Mouse (Mus musculus) limb, embryonic 11.5 days (tissue): ENCODE measurements at regions not wholly inside any gene's neighbourhood (a gene's known extent, or its start where the extent isn't known, plus 50 kb on each side); places are given as distances from the start of the nearest gene placed in this dataset.

Source experiments
- ATAC-seq: fragments of 200-750 bp; cut with Nextera tagmentation; 2 replicates; pipeline ENCODE4 v1.8.0; 2017; ENCODE audit warnings: low read depth; ENCODE audit not compliant: insufficient number of reproducible peaks, low FRiP score, low TSS enrichment
- DNase-seq: peaks from one replicate; pipeline ENCODE4 v3.0.0-alpha.2; 2015; ENCODE audit warnings: low spot score
- H3K27ac ChIP-seq: fragments of 300-500 bp; sonication (generic); replicated peaks from 2 replicates; pipeline ENCODE4 v1.5.1; 2014; ENCODE audit warnings: low read depth, mild to moderate bottlenecking, low read length
- H3K27me3 ChIP-seq: fragments of 300-500 bp; sonication (generic); 2 replicates; pipeline ENCODE4 v1.6.1; 2014; ENCODE audit warnings: mild to moderate bottlenecking, low read length, mixed read lengths; ENCODE audit not compliant: control insufficient read depth, insufficient read depth
- H3K36me3 ChIP-seq: fragments of 300-500 bp; sonication (generic); 2 replicates; pipeline ENCODE4 v1.6.1; 2014; ENCODE audit warnings: mild to moderate bottlenecking, low read length, moderate library complexity, mixed read lengths; ENCODE audit not compliant: control insufficient read depth, insufficient read depth
- H3K4me1 ChIP-seq: fragments of 300-500 bp; sonication (generic); 2 replicates; pipeline ENCODE4 v1.6.1; 2014; ENCODE audit warnings: low read length, mixed read lengths; ENCODE audit not compliant: control insufficient read depth, insufficient read depth
- H3K4me2 ChIP-seq: fragments of 300-500 bp; sonication (generic); 2 replicates; pipeline ENCODE4 v1.6.1; 2014; ENCODE audit warnings: low read depth, mild to moderate bottlenecking, moderate library complexity; ENCODE audit not compliant: severe bottlenecking
- H3K4me3 ChIP-seq: fragments of 300-500 bp; sonication (generic); 2 replicates; pipeline ENCODE4 v1.5.1; 2014; ENCODE audit warnings: low read depth, low read length
- H3K9ac ChIP-seq: fragments of 300-500 bp; sonication (generic); 2 replicates; pipeline ENCODE4 v1.6.1; 2014; ENCODE audit warnings: mild to moderate bottlenecking, low read length
- H3K9me3 ChIP-seq: fragments of 300-500 bp; sonication (generic); 2 replicates; pipeline ENCODE4 v1.6.1; 2016; ENCODE audit warnings: low read length; ENCODE audit not compliant: control insufficient read depth
- WGBS: fragments of 180-500 bp; shearing (Covaris S2); extraction: QIAGEN DNeasy Blood & Tissue Kit; methylation state at CpG from one replicate; pipeline ENCODE4 v1.1.7; 2014; 5-methylcytosine and 5-hydroxymethylcytosine counted together

GRCm38 (mm10) chr10:98268511-98268910 lies 542.0 kb upstream of the C030005K15Rik start:
- no peak for ATAC-seq
- 91% methylated on average over 3 of the region's 3 CpGs for WGBS
- H3K4me3 ChIP-seq: no peak overlapping the region

GRCm38 (mm10) chr10:98291617-98292016 lies 565.1 kb upstream of the C030005K15Rik start:
- Histone ChIP-seq H3K36me3 (no peaks in the 10 kb centered on the region), H3K9ac (no peak overlapping the region), H3K4me2 (no peak overlapping the region), H3K27me3 (no peaks in the 10 kb centered on the region), H3K4me3 (no peak overlapping the region), H3K9me3 (no peaks in the 10 kb centered on the region), H3K4me1 (no peaks in the 10 kb centered on the region), H3K27ac (no peak overlapping the region)
- no peak for ATAC-seq
- 82% methylated on average over 4 of the region's 4 CpGs for WGBS
- no peak for DNase-seq

More at GRCm38 (mm10) chr10:98268511-98268910, 542.0 kb upstream of the C030005K15Rik start:
- Histone ChIP-seq H3K9me3 (no peaks in the 10 kb centered on the region), H3K27me3 (no peaks in the 10 kb centered on the region), H3K27ac (no peak overlapping the region), H3K9ac (no peak overlapping the region), H3K36me3 (no peaks in the 10 kb centered on the region), H3K4me1 (no peaks in the 10 kb centered on the region), H3K4me2 (no peak overlapping the region)
- no peak for DNase-seq

- Histone ChIP-seq H3K9me3 (no peaks in the 10 kb centered on the region), H3K9ac (no peak overlapping the region), H3K36me3 (no peaks in the 10 kb centered on the region), H3K27ac (no peak overlapping the region), H3K27me3 (no peaks in the 10 kb centered on the region), H3K4me2 (no peak overlapping the region), H3K4me1 (no peaks in the 10 kb centered on the region), H3K4me3 (no peak overlapping the region)
- no peak for DNase-seq
- no peak for ATAC-seq
- WGBS: 78% methylated on average over 2 of the region's 2 CpGs
Measured at GRCm38 (mm10) chr10:98292140-98292539, 565.6 kb upstream of the C030005K15Rik start.

GRCm38 (mm10) chr10:98305667-98306066 lies 579.1 kb upstream of the C030005K15Rik start:
- no peak for DNase-seq
- Histone ChIP-seq H3K9ac (no peak overlapping the region), H3K4me1 (no peaks in the 10 kb centered on the region), H3K36me3 (no peaks in the 10 kb centered on the region), H3K27me3 (no peaks in the 10 kb centered on the region), H3K4me3 (no peak overlapping the region), H3K9me3 (no peaks in the 10 kb centered on the region), H3K4me2 (no peak overlapping the region), H3K27ac (no peak overlapping the region)
- WGBS: 93% methylated on average over 1 of the region's 1 CpGs
- no peak for ATAC-seq

- H3K9ac ChIP-seq: no peak overlapping the region
- no peaks in the 10 kb centered on the region for H3K36me3 ChIP-seq
- no peak overlapping the region for H3K4me2 ChIP-seq
- H3K27me3 ChIP-seq: no peaks in the 10 kb centered on the region
- H3K4me1 ChIP-seq: no peaks in the 10 kb centered on the region
- H3K4me3 ChIP-seq: no peak overlapping the region
- H3K9me3 ChIP-seq: no peaks in the 10 kb centered on the region
- no peak for ATAC-seq
- no peak for DNase-seq
- H3K27ac ChIP-seq: no peak overlapping the region
- 88% methylated on average over 3 of the region's 3 CpGs for WGBS
Measured at GRCm38 (mm10) chr10:98309667-98310066, 583.1 kb upstream of the C030005K15Rik start.

GRCm38 (mm10) chr10:98311403-98311802 lies 584.8 kb upstream of the C030005K15Rik start:
- no peak for ATAC-seq

GRCm38 (mm10) chr10:98318416-98318815 lies 591.9 kb upstream of the C030005K15Rik start:
- Histone ChIP-seq H3K4me1 (no peaks in the 10 kb centered on the region), H3K4me2 (no peak overlapping the region), H3K4me3 (no peak overlapping the region), H3K9me3 (no peaks in the 10 kb centered on the region), H3K9ac (no peak overlapping the region), H3K36me3 (no peaks in the 10 kb centered on the region), H3K27me3 (no peaks in the 10 kb centered on the region), H3K27ac (no peak overlapping the region)
- ATAC-seq: no peak
- DNase-seq: no peak
- WGBS: 85% methylated on average over 2 of the region's 2 CpGs

More at GRCm38 (mm10) chr10:98311403-98311802, 584.8 kb upstream of the C030005K15Rik start:
- no peak overlapping the region for H3K27ac ChIP-seq
- H3K4me2 ChIP-seq: no peak overlapping the region
- no peaks in the 10 kb centered on the region for H3K9me3 ChIP-seq
- H3K9ac ChIP-seq: no peak overlapping the region
- H3K36me3 ChIP-seq: no peaks in the 10 kb centered on the region
- no peak for DNase-seq
- no peaks in the 10 kb centered on the region for H3K4me1 ChIP-seq
- H3K27me3 ChIP-seq: no peaks in the 10 kb centered on the region
- no peak overlapping the region for H3K4me3 ChIP-seq

- ATAC-seq (no peak), DNase-seq (no peak)
- 83% methylated on average over 5 of the region's 5 CpGs for WGBS
- Histone ChIP-seq H3K9me3 (no peaks in the 10 kb centered on the region), H3K4me2 (no peak overlapping the region), H3K27ac (no peak overlapping the region), H3K4me1 (no peaks in the 10 kb centered on the region), H3K36me3 (no peaks in the 10 kb centered on the region), H3K9ac (no peak overlapping the region), H3K27me3 (no peaks in the 10 kb centered on the region), H3K4me3 (no peak overlapping the region)
Measured at GRCm38 (mm10) chr10:98323846-98324245, 590.4 kb upstream of the Atp2b1 start.

- Histone ChIP-seq H3K4me1 (no peaks in the 10 kb centered on the region), H3K36me3 (no peaks in the 10 kb centered on the region), H3K9me3 (no peaks in the 10 kb centered on the region), H3K4me3 (no peak overlapping the region), H3K27ac (no peak overlapping the region), H3K9ac (no peak overlapping the region), H3K4me2 (no peak overlapping the region), H3K27me3 (no peaks in the 10 kb centered on the region)
- ATAC-seq (no peak), DNase-seq (no peak)
Measured at GRCm38 (mm10) chr10:98324591-98324990, 589.6 kb upstream of the Atp2b1 start.
